Mouse (Mus musculus): ENCODE measurements at regions not wholly inside any gene's neighbourhood (a gene's known extent, or its start where the extent isn't known, plus 50 kb on each side); places are given as distances from the start of the nearest gene placed in this dataset.

DNA sequence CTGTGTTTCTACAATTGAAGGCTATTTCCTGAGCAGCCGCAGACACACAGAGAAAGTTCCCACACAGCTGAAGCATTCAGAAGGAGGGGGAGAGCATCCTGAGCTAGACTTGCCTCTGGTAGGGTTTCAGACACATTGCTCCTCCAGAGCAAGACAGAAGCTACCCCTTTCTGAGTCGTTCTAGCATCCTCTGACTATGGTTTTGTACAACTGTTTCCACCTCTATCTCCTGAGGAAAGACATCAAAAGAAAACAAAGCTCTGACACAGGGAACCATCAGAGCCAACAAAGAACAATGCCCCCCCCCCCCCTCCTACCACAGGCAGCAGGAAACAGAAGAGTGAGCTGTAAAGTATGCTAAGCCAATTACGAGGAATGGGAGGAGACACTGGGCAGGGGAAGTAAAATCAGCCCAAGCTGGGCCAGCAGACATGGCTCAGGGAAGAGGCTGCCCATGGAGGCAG is 132.3 kb upstream of the Atp2b1 start:
- peak in 1 of 2 experiments; percentile 8 for DNase-seq

DNA sequence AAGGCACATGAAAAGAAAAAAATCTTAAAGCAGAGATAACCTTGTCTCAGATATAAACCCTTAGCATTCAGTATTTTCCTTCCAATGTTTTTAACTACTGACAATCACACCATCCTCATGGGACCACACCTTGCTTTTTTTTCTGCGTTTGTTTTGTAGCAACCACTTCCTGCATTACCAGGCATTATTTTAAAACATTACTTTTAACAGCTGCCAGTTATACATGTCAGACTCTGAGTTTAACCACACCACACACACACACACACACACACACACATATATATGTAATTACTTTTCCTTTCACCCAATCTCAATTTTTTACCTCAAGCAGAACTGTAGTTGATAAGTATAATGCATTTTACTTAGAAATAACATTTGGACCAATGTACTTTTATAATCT is 128.8 kb upstream of the Atp2b1 start:
- no peak for DNase-seq

GRCm38 (mm10) chr10:98786089-98786488 is 128.1 kb upstream of the Atp2b1 start:
- DNase-seq = no peak

DNA sequence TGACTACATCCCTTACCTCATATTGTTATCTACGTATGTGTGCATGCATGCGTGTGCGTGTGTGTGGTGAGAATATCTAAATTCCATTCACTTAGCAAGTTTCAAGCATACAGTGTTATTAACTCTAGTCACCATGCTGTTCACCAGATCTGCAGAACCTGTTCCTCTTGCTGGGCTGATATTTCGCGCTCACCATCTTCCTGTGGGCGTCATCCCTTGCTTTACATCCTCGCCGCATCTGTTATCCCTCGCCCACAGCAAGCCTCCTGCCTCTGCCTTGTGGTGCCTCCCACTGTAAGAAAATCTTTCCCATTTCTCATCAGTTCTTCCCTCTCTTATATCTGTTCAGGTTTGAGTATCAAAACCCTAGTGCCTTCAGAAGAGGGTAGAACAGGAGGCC is 124.4 kb upstream of the Atp2b1 start:
- DNase-seq = no peak

DNA sequence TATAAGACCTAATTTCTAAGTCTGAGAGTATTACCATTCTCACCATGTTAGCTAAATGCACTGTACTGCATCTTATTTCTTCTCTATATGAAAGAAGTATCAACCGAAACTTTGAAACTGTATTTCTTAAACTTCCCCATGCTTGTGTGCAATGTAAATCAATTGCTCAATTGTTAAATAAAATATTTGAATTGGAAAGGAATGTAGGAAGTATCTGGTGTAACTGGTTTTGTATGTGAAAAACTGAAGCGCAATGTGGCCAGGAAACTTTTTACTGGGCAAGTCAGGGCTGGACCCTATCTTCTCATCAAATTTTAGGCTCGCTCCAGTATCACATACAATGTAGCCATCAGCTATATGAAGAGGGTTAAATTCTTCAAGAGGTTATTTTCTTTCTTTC is 123.8 kb upstream of the Atp2b1 start:
- DNase-seq = no peak

- DNase-seq = no peak
These were observed 122.0 kb upstream of the Atp2b1 start for GRCm38 (mm10) chr10:98792019-98792741.

DNA sequence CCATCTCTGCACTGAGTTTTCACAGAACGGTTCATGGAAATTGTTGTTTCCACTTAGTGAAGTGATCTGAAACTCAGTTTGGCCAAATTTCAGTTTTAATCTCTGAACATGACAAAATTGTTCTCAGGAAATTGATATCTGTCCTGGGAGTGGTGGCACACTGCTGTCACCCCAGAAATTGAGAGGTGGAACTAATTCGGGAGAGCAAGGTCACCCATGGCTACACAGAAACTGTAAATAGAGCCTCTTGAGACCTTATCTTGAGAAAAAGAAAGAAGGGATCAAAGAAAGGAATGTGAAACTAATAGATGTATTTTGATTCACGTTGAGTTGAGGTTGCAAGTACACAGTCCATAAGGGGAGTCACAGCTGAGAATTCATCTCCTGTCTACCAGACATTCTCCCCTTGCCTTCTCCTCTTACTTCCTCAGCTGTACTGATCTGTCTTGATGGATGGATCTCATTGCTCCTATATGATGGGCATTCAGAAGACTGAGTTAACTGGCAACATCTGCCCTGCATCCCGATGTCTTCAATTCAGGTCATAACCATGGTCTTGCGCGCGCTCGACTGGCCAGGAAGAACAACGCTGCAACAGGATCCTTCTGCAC is 120.2 kb upstream of the Atp2b1 start:
- DNase-seq = no peak

DNA sequence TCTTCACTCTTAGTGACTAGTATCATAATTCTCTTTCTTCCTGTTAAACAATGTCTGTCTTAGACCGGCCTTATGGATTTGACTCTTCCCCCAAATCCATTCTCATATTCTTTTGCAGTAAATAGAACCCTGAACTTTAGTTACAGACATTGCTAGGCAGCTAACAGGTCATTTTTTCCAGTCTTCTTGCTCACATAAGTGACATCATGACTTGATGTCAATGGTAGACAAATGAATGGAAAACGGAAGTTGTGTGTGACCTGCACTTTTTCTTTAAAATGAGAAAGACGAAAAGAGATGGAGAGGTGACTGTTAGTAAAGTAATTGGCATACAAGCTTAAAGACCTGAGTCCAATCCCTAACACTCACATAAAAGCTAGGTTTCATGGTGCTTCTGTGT is 118.2 kb upstream of the Atp2b1 start:
- no peak for DNase-seq

GRCm38 (mm10) chr10:98798634-98799415 is 115.4 kb upstream of the Atp2b1 start:
- DNase-seq = no peak

DNA sequence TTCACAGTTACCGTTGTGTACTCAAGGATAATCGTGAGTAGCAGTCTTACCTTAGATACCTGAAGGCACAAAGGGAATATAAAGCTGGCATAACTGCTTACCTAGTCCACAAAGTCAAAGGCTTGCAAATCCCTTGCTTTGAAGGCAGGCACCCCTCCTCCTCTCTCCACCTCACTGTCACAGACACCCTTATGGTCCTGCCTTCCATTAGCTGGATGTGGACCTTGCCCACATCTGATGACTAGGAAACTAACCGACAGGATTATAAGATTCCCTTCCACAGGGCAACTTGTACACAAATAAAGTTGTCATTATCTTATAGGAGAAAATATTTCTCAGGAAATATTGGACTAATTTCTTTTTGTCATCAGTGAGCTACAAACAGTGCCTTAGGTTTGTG is 114.4 kb upstream of the Atp2b1 start:
- DNase-seq = no peak

GRCm38 (mm10) chr10:98800949-98801348 is 113.3 kb upstream of the Atp2b1 start:
- DNase-seq = no peak

DNA sequence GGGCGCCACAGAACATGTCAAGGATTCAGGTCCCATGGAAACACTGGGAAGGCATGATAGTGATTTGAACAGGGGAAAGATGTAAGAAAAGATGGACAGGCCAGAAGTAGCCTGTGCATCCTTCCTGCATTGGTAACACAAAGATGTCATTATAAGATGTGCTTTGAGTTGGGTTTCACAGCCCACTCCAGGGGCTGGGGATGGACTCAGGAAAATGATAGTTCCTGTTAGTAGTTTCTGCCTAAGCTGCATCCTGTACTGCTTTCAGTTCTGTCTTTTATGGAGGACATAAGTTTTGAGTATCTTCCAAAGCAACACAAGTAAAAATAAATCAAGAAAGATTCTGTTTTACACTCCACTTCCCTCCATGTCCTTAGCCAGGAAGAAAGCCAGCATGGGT is 109.2 kb upstream of the Atp2b1 start:
- DNase-seq = no peak

GRCm38 (mm10) chr10:98806798-98807535 is 107.2 kb upstream of the Atp2b1 start:
- no peak for DNase-seq

DNA sequence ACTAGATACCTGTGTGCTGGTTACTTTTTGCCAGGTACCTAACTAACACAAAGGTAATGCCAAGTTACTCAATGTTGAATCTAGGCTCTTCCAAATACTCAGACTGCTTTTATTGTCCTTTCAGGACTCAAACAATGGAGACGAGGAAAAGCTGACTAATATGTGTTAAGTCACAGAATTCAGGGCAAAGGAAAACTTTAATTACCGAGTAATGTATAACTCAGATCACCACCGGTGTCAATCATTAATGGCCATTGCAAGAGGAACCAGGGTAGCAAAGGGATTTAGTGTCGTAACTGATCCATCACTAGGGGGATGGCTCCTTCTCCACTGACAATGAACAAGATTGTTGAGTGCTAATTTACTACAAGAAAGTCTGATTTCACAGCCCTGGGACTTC is 105.6 kb upstream of the Atp2b1 start:
- no peak for DNase-seq

GRCm38 (mm10) chr10:98829051-98829450 is 85.2 kb upstream of the Atp2b1 start:
- DNase-seq = no peak

GRCm38 (mm10) chr10:98831488-98831887 is 82.7 kb upstream of the Atp2b1 start:
- no peak for DNase-seq

DNA sequence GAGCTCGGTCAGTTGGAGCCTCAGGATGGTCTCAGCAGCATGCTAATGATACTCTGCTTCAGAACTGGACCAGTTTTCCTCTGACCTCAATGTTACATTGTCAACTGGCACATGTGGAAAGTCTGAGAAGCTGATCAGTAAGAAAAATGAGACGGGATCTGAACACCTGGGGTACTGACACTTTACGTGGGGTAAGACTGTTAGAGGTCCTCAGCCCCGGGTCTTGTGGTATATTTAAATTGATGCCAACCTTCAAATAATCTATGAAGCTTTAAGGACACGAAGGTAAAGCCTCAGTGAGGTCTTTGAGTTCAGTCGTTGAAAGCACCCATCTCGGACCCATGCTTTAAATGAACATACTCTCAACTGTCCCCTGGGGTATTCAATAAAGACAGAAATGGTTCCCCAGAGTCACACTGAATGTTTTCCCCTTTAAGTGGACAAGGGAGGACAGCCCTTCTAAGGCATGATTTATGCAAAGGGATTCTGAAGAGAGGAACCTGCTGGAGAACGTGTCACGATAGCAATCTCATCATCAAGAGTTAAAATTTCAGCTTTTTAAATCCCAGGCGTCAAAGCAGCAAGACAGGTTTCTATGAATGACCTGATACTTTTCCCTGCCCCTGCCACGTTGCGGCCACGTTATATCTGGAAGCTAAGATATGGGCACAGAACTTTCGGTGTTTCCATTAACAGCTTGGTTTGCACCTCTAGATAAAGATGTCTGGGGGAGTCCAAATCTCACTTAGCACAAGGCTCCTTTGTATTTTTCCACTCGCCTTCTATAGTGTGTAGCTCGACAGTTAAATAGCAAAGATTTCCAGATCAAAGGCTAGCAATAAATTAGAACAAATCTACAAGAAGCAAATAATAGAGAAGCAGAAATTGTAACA is 76.7 kb upstream of the Atp2b1 start:
- no peak for DNase-seq

- no peak for DNase-seq
These were observed 75.1 kb upstream of the Atp2b1 start for GRCm38 (mm10) chr10:98838926-98839679.

DNA sequence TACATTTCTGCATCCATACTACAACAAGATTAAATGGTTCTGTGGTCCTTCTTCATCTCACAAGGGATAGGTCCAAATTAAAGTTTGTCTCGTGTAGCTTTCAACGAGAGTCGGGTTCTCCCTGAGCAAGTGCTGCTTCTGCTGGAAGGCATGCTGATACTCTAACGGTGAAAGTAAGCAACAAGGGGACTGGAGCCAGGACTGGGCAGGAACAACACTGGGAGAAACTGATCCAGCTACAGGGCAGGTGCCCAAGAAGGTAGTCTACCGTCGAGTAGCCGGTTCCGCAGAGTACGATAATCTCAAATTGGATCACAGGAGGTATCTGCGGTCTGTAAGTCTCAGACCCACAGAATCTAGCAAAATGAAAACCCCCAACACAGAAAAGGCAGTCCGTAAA is 74.2 kb upstream of the Atp2b1 start:
- DNase-seq = no peak

- no peak for DNase-seq
These were observed 73.8 kb upstream of the Atp2b1 start for GRCm38 (mm10) chr10:98840411-98840810.
